Mouse (Mus musculus): ENCODE data around the gene Smpd2. TPM values are rescaled to one million over a fixed set of nuclear protein-coding genes. Genes with fewer than 3 reads are reported as not detected.

Smpd2 gene
- polyA plus RNA-seq, 1 experiment from 2014 or later = 50.7 TPM

DNA sequence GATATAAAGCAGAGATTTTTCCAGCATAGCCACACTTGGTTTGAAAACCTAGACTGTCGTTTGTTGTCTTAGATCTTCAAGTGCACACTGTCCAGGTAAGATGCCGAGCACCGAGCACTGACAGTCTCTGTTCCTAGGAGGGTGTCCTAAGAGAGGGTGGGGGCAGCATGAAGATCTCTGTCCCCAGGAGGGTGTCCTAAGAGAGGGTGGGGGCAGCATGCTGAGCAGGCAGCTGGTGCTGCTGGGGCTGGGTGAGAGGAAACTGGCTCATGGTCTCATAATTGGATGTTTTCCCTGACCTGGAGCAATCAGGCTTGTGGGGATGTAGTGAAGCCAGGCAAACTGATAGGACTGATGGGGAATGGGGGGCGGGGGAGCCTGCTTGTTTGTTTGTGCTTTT, 30.2 kb downstream of the Smpd2 start:
- H3K4me3 ChIP-seq (ENCODE audit: low read depth, low read length) = no peak overlapping the region
- no peak overlapping the region; the same call in 1 of the 2 replicates for H3K27ac ChIP-seq (ENCODE audit: low read depth, low read length)
- 0 out of 2 replicates have a peak, but pooled peaks cover 3% of the 10 kb centered on the region for H3K4me1 ChIP-seq (replicated peaks; ENCODE audit: control insufficient read depth, insufficient read depth, low read length)
- ATAC-seq (replicated peaks; ENCODE audit: low FRiP score) (no peak), DNase-seq (ENCODE audit: low spot score) (no peak)
- no peak overlapping the region for H3K9ac ChIP-seq (ENCODE audit: low read length)
- no peaks in the 10 kb centered on the region for H3K9me3 ChIP-seq (ENCODE audit: control insufficient read depth, low read length)
- H3K4me2 ChIP-seq (ENCODE audit: low read depth, low read length, severe bottlenecking) = no peak overlapping the region
- 69% methylated on average over 4 of the region's 4 CpGs for WGBS
- H3K27me3 ChIP-seq (ENCODE audit: control insufficient read depth, insufficient read depth, low read length) = no peaks in the 10 kb centered on the region
- H3K36me3 ChIP-seq (ENCODE audit: control insufficient read depth, insufficient read depth, low read length) = no peaks in the 10 kb centered on the region; the same call in 1 of the 2 replicates

DNA sequence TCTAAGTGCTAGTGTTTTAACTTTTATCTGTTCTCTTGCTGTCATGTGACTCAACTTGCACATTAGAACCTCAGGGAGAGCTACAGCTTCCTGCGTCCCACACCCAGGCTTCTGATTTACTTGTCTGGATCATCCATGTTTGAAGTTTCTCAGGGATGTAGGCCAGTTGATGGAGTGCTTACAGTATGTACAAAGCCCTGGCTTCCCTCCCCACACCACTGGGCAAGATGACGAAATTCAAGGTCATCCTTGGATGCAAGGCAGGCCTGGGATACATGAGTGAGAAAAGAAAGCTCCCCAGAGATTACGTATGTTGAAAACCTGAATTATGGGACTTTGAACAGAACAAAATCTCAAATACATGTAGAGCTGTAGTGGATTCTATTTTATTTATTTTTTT, 37.4 kb downstream of the Smpd2 start:
- Histone ChIP-seq H3K36me3 (ENCODE audit: control insufficient read depth, insufficient read depth, low read length) (no peaks in the 10 kb centered on the region; the same call in 1 of the 2 replicates), H3K27me3 (ENCODE audit: control insufficient read depth, insufficient read depth, low read length) (no peaks in the 10 kb centered on the region), H3K4me3 (ENCODE audit: low read depth, low read length) (no peak overlapping the region), H3K27ac (ENCODE audit: low read depth, low read length) (no peak overlapping the region), H3K4me2 (ENCODE audit: low read depth, low read length, severe bottlenecking) (no peak overlapping the region), H3K9ac (ENCODE audit: low read length) (no peak overlapping the region), H3K9me3 (ENCODE audit: control insufficient read depth, low read length) (no peaks in the 10 kb centered on the region), H3K4me1 (replicated peaks; ENCODE audit: control insufficient read depth, insufficient read depth, low read length) (no peaks in the 10 kb centered on the region; the same call in 1 of the 2 replicates)
- no peak for ATAC-seq (replicated peaks; ENCODE audit: low FRiP score)
- no peak for DNase-seq (ENCODE audit: low spot score)
- 93% methylated on average over 3 of the region's 3 CpGs for WGBS

DNA sequence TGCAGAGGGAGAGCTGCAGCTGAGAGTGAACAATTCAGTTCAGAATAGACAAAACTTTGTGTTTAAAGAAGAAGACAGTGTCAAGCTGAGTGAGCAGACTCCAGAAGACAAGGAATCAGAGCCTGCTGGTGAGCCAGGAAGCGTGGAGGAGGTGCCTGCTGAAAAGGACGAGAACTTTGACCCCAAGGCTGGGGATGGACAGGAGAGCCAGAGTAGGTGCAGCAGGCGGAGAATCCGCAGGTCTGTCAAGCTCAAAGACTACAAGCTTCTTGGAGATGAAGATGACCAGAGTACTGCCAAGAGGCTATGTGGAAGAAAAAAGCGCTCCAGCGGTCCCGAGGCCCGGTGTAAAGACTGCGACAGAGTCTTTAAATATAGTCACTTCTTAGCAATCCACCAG, 38.5 kb downstream of the Smpd2 start:
- no peak overlapping the region for H3K4me3 ChIP-seq (ENCODE audit: low read depth, low read length)
- H3K4me1 ChIP-seq (replicated peaks; ENCODE audit: control insufficient read depth, insufficient read depth, low read length) = no peaks in the 10 kb centered on the region; the same call in 1 of the 2 replicates
- no peak overlapping the region for H3K4me2 ChIP-seq (ENCODE audit: low read depth, low read length, severe bottlenecking)
- ATAC-seq (replicated peaks; ENCODE audit: low FRiP score) = no peak
- no peak for DNase-seq (ENCODE audit: low spot score)
- 91% methylated on average over 9 of the region's 9 CpGs for WGBS
- H3K27ac ChIP-seq (ENCODE audit: low read depth, low read length) = no peak overlapping the region
- no peaks in the 10 kb centered on the region for H3K27me3 ChIP-seq (ENCODE audit: control insufficient read depth, insufficient read depth, low read length)
- no peaks in the 10 kb centered on the region for H3K9me3 ChIP-seq (ENCODE audit: control insufficient read depth, low read length)
- no peak overlapping the region for H3K9ac ChIP-seq (ENCODE audit: low read length)
- H3K36me3 ChIP-seq (ENCODE audit: control insufficient read depth, insufficient read depth, low read length) = no peaks in the 10 kb centered on the region; the same call in 1 of the 2 replicates

DNA sequence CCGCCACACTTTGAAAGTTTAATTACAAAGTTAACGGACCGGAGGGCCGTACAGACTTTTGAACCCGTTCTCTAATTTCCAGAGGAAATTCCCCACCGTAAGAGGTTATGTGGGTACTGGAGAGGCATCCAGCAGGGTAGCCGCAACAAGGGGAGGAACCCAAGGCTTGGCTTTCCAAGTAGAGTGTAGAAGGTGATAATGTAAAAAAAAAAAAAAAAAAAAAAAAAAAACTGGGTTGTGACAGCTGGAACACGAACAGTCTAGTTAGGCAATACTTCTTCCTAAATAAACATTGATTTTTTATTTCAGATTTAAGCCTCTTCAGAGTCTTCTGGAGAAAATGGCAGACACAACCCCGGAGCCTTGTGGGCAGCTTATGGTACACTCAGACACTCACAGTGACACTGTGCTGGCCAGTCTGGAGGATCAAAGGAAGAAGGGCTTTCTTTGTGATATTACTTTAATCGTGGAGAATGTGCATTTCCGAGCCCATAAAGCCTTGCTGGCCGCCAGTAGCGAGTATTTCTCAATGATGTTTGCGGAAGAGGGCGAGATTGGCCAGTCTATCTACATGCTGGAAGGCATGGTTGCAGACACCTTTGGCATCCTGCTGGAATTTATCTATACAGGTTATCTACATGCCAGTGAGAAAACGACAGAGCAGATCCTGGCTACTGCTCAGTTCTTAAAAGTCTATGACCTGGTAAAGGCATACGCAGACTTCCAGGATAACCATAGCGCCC, 39.2 kb downstream of the Smpd2 start:
- Histone ChIP-seq H3K4me3 (ENCODE audit: low read depth, low read length) (peak overlapping the region; percentile 84), H3K27me3 (ENCODE audit: control insufficient read depth, insufficient read depth, low read length) (no peaks in the 10 kb centered on the region), H3K36me3 (ENCODE audit: control insufficient read depth, insufficient read depth, low read length) (no peaks in the 10 kb centered on the region; the same call in 1 of the 2 replicates), H3K4me1 (replicated peaks; ENCODE audit: control insufficient read depth, insufficient read depth, low read length) (no peaks in the 10 kb centered on the region; the same call in 1 of the 2 replicates), H3K4me2 (ENCODE audit: low read depth, low read length, severe bottlenecking) (peak overlapping the region; percentile 70), H3K9ac (ENCODE audit: low read length) (peak overlapping the region; percentile 79), H3K9me3 (ENCODE audit: control insufficient read depth, low read length) (no peaks in the 10 kb centered on the region), H3K27ac (ENCODE audit: low read depth, low read length) (no peak overlapping the region)
- DNase-seq (ENCODE audit: low spot score) (no peak), ATAC-seq (replicated peaks; ENCODE audit: low FRiP score) (no peak)
- WGBS = 58% methylated on average over 18 of the region's 18 CpGs

DNA sequence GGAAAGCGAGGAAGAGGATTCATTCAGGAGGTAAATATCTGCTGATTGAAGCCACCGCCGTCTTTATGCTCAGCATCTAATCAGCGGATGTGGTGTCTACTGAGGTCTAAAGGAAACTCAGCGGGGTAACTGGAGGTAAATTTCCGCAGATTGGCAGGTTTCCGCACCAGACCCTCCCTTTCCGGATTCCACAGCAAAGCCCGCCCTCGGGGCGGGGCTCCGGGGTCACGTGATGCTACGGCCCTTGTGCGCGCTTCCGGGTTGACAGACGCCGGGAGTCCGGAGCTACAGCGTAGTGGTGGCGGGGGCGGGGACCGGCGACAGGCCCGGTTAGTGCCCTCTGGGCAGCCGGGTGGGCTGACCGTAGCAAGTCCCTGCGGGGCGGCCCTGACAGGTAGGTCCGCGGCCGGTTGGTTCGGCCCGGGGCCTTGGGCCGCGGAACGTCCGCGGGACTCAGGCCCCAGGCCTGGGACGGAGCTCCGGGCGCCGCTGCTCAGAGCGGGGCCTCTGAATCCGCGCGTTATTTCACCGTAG, 40.0 kb downstream of the Smpd2 start, which contains the start of gene Zbtb24:
TSS of gene Zbtb24 (plus strand) at position 247 of the 534 bp plus-strand sequence.
- Histone ChIP-seq H3K9ac (ENCODE audit: low read length) (peak within 1 kb of the TSS; percentile 79), H3K36me3 (ENCODE audit: control insufficient read depth, insufficient read depth, low read length) (no peaks in the 10 kb centered on the region; the same call in 1 of the 2 replicates), H3K4me3 (ENCODE audit: low read depth, low read length) (peak within 1 kb of the TSS; percentile 84), H3K27me3 (ENCODE audit: control insufficient read depth, insufficient read depth, low read length) (no peaks in the 10 kb centered on the region), H3K9me3 (ENCODE audit: control insufficient read depth, low read length) (no peaks in the 10 kb centered on the region), H3K27ac (ENCODE audit: low read depth, low read length) (0 out of 2 replicates have a peak within 1 kb of the TSS, but pooled peaks have one; percentile 39), H3K4me1 (replicated peaks; ENCODE audit: control insufficient read depth, insufficient read depth, low read length) (no peaks in the 10 kb centered on the region; the same call in 1 of the 2 replicates), H3K4me2 (ENCODE audit: low read depth, low read length, severe bottlenecking) (peak within 1 kb of the TSS; percentile 70)
- WGBS = under 1% methylated on average over 48 of the region's 49 CpGs
- ATAC-seq (replicated peaks; ENCODE audit: low FRiP score) (peak; percentile 95), DNase-seq (ENCODE audit: low spot score) (peak; percentile 97)

DNA sequence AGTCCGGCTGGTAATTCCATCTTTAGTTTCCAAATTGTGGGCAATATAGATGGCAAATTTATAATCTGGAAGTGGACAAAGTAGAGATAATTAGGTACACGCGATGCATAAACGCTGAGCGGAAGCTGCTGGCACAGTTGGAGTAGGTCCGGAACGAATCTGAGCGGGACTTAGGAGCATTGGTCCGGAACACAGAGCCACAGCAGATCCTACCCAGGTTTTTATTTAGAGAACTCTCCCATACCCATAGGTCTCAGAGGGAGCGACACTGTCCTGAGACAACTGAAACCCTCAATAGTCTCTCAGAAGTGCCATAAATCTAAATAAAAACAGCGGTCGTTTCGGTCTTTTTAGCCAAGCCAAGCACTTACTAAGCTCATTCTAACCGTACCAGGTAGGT, 40.5 kb downstream of the Smpd2 start:
- Histone ChIP-seq H3K27ac (ENCODE audit: low read depth, low read length) (0 out of 2 replicates have a peak overlapping the region, but pooled peaks have one; percentile 39), H3K9me3 (ENCODE audit: control insufficient read depth, low read length) (no peaks in the 10 kb centered on the region), H3K9ac (ENCODE audit: low read length) (peak overlapping the region; percentile 68), H3K4me1 (replicated peaks; ENCODE audit: control insufficient read depth, insufficient read depth, low read length) (no peaks in the 10 kb centered on the region; the same call in 1 of the 2 replicates), H3K36me3 (ENCODE audit: control insufficient read depth, insufficient read depth, low read length) (no peaks in the 10 kb centered on the region; the same call in 1 of the 2 replicates), H3K4me2 (ENCODE audit: low read depth, low read length, severe bottlenecking) (peak overlapping the region; percentile 67), H3K4me3 (ENCODE audit: low read depth, low read length) (peak overlapping the region; percentile 84), H3K27me3 (ENCODE audit: control insufficient read depth, insufficient read depth, low read length) (no peaks in the 10 kb centered on the region)
- peak; percentile 72 for ATAC-seq (replicated peaks; ENCODE audit: low FRiP score)
- DNase-seq (ENCODE audit: low spot score) = no peak
- 15% methylated on average over 14 of the region's 14 CpGs for WGBS

DNA sequence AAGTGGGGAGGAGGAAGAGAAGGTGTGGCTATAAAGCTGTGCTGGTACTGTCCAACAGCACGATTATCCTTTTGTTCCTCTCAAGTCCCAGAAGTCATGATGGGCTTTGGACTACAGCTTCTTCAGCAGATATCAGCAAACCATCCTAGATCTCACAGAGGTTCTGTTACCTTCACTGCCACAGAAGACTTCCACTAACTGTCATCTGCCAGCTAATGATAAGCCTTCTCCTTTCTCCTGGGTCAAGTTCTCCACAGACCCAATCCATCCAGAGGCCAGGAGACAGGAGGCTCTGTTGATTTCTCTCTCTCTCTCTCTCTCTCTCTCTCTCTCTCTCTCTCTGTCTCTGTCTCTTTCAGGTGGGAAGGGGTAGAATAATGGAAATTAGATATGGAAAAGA, 42.0 kb downstream of the Smpd2 start:
- Histone ChIP-seq H3K4me2 (ENCODE audit: low read depth, low read length, severe bottlenecking) (no peak overlapping the region), H3K36me3 (ENCODE audit: control insufficient read depth, insufficient read depth, low read length) (no peaks in the 10 kb centered on the region), H3K27ac (ENCODE audit: low read depth, low read length) (no peak overlapping the region), H3K4me1 (replicated peaks; ENCODE audit: control insufficient read depth, insufficient read depth, low read length) (no peaks in the 10 kb centered on the region; the same call in 1 of the 2 replicates), H3K27me3 (ENCODE audit: control insufficient read depth, insufficient read depth, low read length) (no peaks in the 10 kb centered on the region), H3K9me3 (ENCODE audit: control insufficient read depth, low read length) (no peaks in the 10 kb centered on the region), H3K4me3 (ENCODE audit: low read depth, low read length) (no peak overlapping the region), H3K9ac (ENCODE audit: low read length) (no peak overlapping the region)
- 83% methylated on average over 1 of the region's 1 CpGs for WGBS
- ATAC-seq (replicated peaks; ENCODE audit: low FRiP score) (no peak), DNase-seq (ENCODE audit: low spot score) (no peak)
